Mouse (Mus musculus) cerebellum, adult 2 months (tissue): ENCODE results near the gene Usp42.

Experiments
- CTCF ChIP-seq: fragments of 200-500 bp; IDR thresholded peaks from 2 replicates; pipeline ENCODE4 v1.5.1; 2011; ENCODE audit warnings: low read depth, mild to moderate bottlenecking, control low read depth, low read length, moderate library complexity, borderline replicate concordance; ENCODE audit not compliant: insufficient read depth
- POLR2A ChIP-seq: fragments of 200-500 bp; IDR thresholded peaks from 2 replicates; pipeline ENCODE4 v1.6.1; 2011; ENCODE audit warnings: low read length, control low read depth, borderline replicate concordance; ENCODE audit not compliant: insufficient read depth

DNA sequence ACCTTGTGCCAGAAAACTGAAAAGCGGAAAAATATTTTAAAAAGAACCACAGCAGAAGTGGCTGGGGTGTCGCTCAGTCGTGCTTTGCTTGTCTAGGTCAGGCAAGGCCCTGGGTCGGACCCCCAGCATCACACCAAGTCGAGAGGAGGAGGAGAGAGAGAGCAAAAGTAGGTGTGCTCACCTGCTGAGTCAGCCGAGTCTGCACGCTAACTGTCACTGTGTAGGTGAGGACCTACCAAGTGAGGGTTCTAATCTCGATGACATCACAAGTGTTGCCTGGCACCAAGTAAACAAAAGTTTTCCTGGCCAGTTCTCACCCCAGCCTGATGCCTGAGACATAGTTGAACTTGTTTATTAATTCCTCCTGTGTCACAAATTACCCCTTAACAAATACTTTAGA lies 27.5 kb upstream of the Usp42 start:
- TF ChIP-seq POLR2A (no peak), CTCF (no peak)
